ENCODE assay signal across 9 mouse cellular contexts in the genomic region with DNA sequence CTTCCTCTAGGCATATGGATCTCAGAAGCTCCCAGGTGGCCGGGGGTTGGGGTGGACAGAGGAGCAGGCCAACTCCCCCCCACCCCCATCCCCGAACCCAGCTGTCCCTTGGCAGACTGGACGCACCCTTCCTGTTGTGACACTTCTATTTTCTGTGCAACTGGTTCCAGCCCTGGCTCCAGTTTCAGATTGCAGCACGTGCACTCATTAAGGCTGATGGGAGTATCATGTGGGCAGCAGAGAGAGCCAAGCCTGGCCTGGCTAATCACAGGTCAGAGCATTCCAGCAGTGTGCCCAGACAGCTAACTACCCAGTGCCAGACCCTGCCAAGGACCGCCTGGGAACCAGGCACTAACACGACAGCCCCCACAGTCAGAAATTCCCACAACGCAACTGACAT. TPM values are rescaled to one million over a fixed set of nuclear protein-coding genes. Genes with fewer than 3 reads are reported as not detected.
DNase-seq lines count a peak whose midpoint lies in the region; ATAC-seq lines count a peak whose summit lies in the region.
"Had no signal": no experiment of that assay in that cellular context is flagged by ENCODE, and none has a peak within 500 bp of the region (broad histone marks: within the 10 kb centered on the region; RNA-seq: fewer than 3 reads in every experiment).

No protein-coding gene starts in this region.

- no peaks in the 10 kb centered on the region for H3K36me3 ChIP-seq in kidney, embryonic 14.5 days (ENCODE audit: control insufficient read depth, insufficient read depth, low read length)
- no peaks in the 10 kb centered on the region for H3K36me3 ChIP-seq in intestine, embryonic 16.5 days (ENCODE audit: control insufficient read depth, insufficient read depth, low read length)
- H3K36me3 ChIP-seq: lung, embryonic 15.5 days had no signal

- ATAC-seq in kidney, embryonic 14.5 days (ENCODE audit: low FRiP score, low TSS enrichment), result peak; percentile 46; the same call in 1 of the 2 replicates
- no peak for ATAC-seq in intestine, embryonic 16.5 days

- no peaks in the 10 kb centered on the region for H3K9me3 ChIP-seq in kidney, embryonic 14.5 days (ENCODE audit: control insufficient read depth, low read length)
- H3K9me3 ChIP-seq in intestine, embryonic 16.5 days (ENCODE audit: control insufficient read depth, low read length), result no peaks in the 10 kb centered on the region
- H3K9me3 ChIP-seq: lung, embryonic 15.5 days had no signal

- WGBS in kidney, embryonic 14.5 days, result 39% methylated on average over 7 of the region's 7 CpGs
- 66% methylated on average over 7 of the region's 7 CpGs for WGBS in intestine, embryonic 16.5 days

- no peak overlapping the region for H3K4me2 ChIP-seq in kidney, embryonic 14.5 days (replicated peaks; ENCODE audit: low read depth, low read length)
- no peak overlapping the region for H3K4me2 ChIP-seq in intestine, embryonic 16.5 days (ENCODE audit: low read depth, low read length)
- H3K4me2 ChIP-seq: lung, embryonic 15.5 days had no signal

- no peak overlapping the region for H3K27ac ChIP-seq in kidney, embryonic 14.5 days (ENCODE audit: low read depth, low read length)
- no peak overlapping the region for H3K27ac ChIP-seq in intestine, embryonic 16.5 days (ENCODE audit: low read length)
- H3K27ac ChIP-seq: lung, embryonic 15.5 days had no signal

- H3K27me3 ChIP-seq in kidney, embryonic 14.5 days (ENCODE audit: control insufficient read depth, insufficient read depth, low read length), result no peaks in the 10 kb centered on the region
- H3K27me3 ChIP-seq in intestine, embryonic 16.5 days (replicated peaks; ENCODE audit: control insufficient read depth, insufficient read depth, low read length), result no peaks in the 10 kb centered on the region
- H3K27me3 ChIP-seq: lung, embryonic 15.5 days had no signal

- H3K4me1 ChIP-seq in kidney, embryonic 14.5 days (ENCODE audit: control insufficient read depth, insufficient read depth, low read length), result peaks cover 12% of the 10 kb centered on the region; the same call in 1 of the 2 replicates
- H3K4me1 ChIP-seq in intestine, embryonic 16.5 days (ENCODE audit: control insufficient read depth, insufficient read depth, low read length), result peaks cover 15% of the 10 kb centered on the region

- no peak overlapping the region for H3K9ac ChIP-seq in kidney, embryonic 14.5 days (ENCODE audit: low read depth, low read length)
- no peak overlapping the region for H3K9ac ChIP-seq in intestine, embryonic 16.5 days (ENCODE audit: low read depth, low read length)
- H3K9ac ChIP-seq: lung, embryonic 15.5 days had no signal

- DNase-seq in cerebellum, postnatal 14 days, result peak; percentile 34 to 37
- no peak for DNase-seq in cerebellum, adult 11-12 months
- DNase-seq in retina, postnatal 7 days (ENCODE audit: low read depth, low spot score), result peak; percentile 13
- no peak for DNase-seq in retina, postnatal 1 day
- DNase-seq in thymus, postnatal 10 days (ENCODE audit: low spot score in 2 of 2), result no peak
- no peak for DNase-seq in frontal cortex, postnatal 14 days (ENCODE audit: low spot score in 2 of 2)

- no peak overlapping the region for H3K4me3 ChIP-seq in kidney, embryonic 14.5 days (ENCODE audit: low read length)
- no peak overlapping the region for H3K4me3 ChIP-seq in intestine, embryonic 16.5 days (ENCODE audit: low read length)
- H3K4me3 ChIP-seq: lung, embryonic 15.5 days had no signal

RNA-seq across cellular contexts. Expression of gene Pacsin2, which starts 7.1 kb away (rescaled TPM):
- 37.9 and 64.2 TPM in 2 replicates for polyA plus RNA-seq in kidney, embryonic 14.5 days (2014; fragmentation: Nextera tagmentation; extraction: Ambion mirVana)
- polyA plus RNA-seq in intestine, embryonic 16.5 days (2015; fragmentation: Nextera tagmentation; extraction: Ambion mirVana), result 76.4 and 81.6 TPM in 2 replicates

RNA-seq across cellular contexts. Expression of gene Ttll1, which starts 39.2 kb away (rescaled TPM):
- polyA plus RNA-seq in kidney, embryonic 14.5 days (2014; fragmentation: Nextera tagmentation; extraction: Ambion mirVana), result 14.8 and 19.8 TPM in 2 replicates
- 14.1 and 17.1 TPM in 2 replicates for polyA plus RNA-seq in intestine, embryonic 16.5 days (2015; fragmentation: Nextera tagmentation; extraction: Ambion mirVana)

RNA-seq across cellular contexts. Expression of gene Bik, which starts 55.2 kb away (rescaled TPM):
- polyA plus RNA-seq in kidney, embryonic 14.5 days (2014; fragmentation: Nextera tagmentation; extraction: Ambion mirVana), result 12.3 and 12.6 TPM in 2 replicates
- 3.1 and 4.3 TPM in 2 replicates for polyA plus RNA-seq in intestine, embryonic 16.5 days (2015; fragmentation: Nextera tagmentation; extraction: Ambion mirVana)

Comparison
In these comparisons a context has a peak if more than half of its experiments do, and no peak if none do; other contexts are left out.
1. DNase-seq: peak in cerebellum, postnatal 14 days (2 of 2) and retina, postnatal 7 days (single experiment); none in cerebellum, adult 11-12 months (single experiment), retina, postnatal 1 day (single experiment), thymus, postnatal 10 days (0 of 2) and frontal cortex, postnatal 14 days (0 of 2).